Comparison of ENCODE assay signal across 8 mouse cellular contexts in the genomic region with DNA sequence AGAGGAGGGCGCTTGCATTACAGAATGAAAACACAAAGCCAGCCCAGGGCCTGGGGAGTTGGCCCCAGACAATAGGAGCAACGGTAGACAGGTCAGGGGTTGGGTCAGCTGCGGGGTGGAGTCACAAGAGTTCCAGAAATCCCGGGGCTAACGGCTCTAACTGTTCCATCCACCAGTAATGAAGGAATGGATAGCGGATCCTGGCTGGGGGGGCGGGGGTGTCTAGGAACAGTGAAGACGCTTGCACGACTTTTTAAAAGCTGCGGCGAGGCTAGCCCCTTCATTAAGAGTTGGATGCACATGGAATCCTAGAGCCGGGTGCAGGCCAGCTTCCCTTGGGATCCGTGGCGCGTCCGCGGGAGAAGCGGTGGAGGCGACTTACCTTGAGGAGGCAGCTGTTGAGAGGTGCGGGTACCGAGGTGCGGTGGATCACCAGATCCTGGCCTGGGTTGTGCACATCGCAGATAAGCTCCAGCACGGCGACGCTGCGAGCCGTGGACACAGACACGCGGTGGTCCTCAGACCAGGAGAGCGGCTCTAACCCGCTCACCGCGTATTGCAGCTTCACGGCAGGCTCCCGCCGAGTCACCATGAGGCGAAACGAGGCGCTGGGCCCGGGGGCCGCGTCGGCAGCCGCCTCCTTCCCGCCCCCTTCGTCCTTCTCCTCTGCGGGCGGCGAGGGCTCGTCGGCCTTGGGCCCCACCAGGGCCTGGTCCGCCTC. TPM values are rescaled to one million over a fixed set of nuclear protein-coding genes. Genes with fewer than 3 reads are reported as not detected.
A peak's percentile ranks its signal among the peaks of the same experiment; 100 is the strongest.
DNase-seq lines count a peak whose midpoint lies in the region; ATAC-seq and TF ChIP-seq lines count a peak whose summit lies in the region.

No protein-coding gene starts in this region.

- peak overlapping the region; percentile 100 for H3K4me3 ChIP-seq in G1E (ENCODE audit: low read depth, low read length)
- H3K4me3 ChIP-seq in erythroblast, embryonic 14.5 days (replicated peaks): peak overlapping the region; percentile 86
- H3K4me3 ChIP-seq in intestine, embryonic 15.5 days (replicated peaks): peak overlapping the region; percentile 91
- H3K4me3 ChIP-seq in lung, embryonic 16.5 days (ENCODE audit: low read length): peak overlapping the region; percentile 86
- H3K4me3 ChIP-seq in small intestine, adult 2 months (ENCODE audit: low read depth, low read length): peak overlapping the region; percentile 84

- WGBS in intestine, embryonic 15.5 days: under 1% methylated on average over 53 of the region's 53 CpGs
- WGBS in lung, embryonic 16.5 days: under 1% methylated on average over 52 of the region's 53 CpGs
- WGBS in small intestine, adult 2 months: under 1% methylated on average over 53 of the region's 53 CpGs

- peak; percentile 31; the same call in 1 of the 2 replicates for ATAC-seq in G1E (ENCODE audit: extremely low read depth, insufficient number of reproducible peaks, low FRiP score, poor library complexity, severe bottlenecking)
- ATAC-seq in intestine, embryonic 15.5 days: peak; percentile 47
- peak; percentile 38; the same call in 1 of the 2 replicates for ATAC-seq in lung, embryonic 16.5 days (ENCODE audit: low read depth)

- TF ChIP-seq POLR2A in small intestine, adult 2 months (IDR thresholded peaks at IDR 0.05; ENCODE audit: low read depth, low read length): no peak

- no peaks in the 10 kb centered on the region for H3K27me3 ChIP-seq in G1E (ENCODE audit: insufficient read depth, low read length)
- H3K27me3 ChIP-seq in erythroblast, embryonic 14.5 days (ENCODE audit: control insufficient read depth): no peaks in the 10 kb centered on the region
- no peaks in the 10 kb centered on the region for H3K27me3 ChIP-seq in intestine, embryonic 15.5 days (replicated peaks)
- H3K27me3 ChIP-seq in lung, embryonic 16.5 days (ENCODE audit: control insufficient read depth, insufficient read depth, low read depth, low read length): no peaks in the 10 kb centered on the region
- H3K27me3 ChIP-seq in small intestine, adult 2 months (ENCODE audit: control insufficient read depth, insufficient read depth, low read length): no peaks in the 10 kb centered on the region

- peak overlapping the region; percentile 74 for H3K4me2 ChIP-seq in intestine, embryonic 15.5 days (replicated peaks)
- peak overlapping the region; percentile 86 for H3K4me2 ChIP-seq in lung, embryonic 16.5 days (ENCODE audit: low read depth, low read length)

- H3K9me3 ChIP-seq in G1E (replicated peaks): no peaks in the 10 kb centered on the region
- H3K9me3 ChIP-seq in erythroblast, embryonic 14.5 days (ENCODE audit: control insufficient read depth, low read length): no peaks in the 10 kb centered on the region
- no peaks in the 10 kb centered on the region for H3K9me3 ChIP-seq in intestine, embryonic 15.5 days
- no peaks in the 10 kb centered on the region for H3K9me3 ChIP-seq in lung, embryonic 16.5 days (ENCODE audit: control insufficient read depth, low read length)

- H3K4me1 ChIP-seq in G1E (ENCODE audit: insufficient read depth, low read depth, low read length): peaks cover 40% of the 10 kb centered on the region
- peaks cover 43% of the 10 kb centered on the region for H3K4me1 ChIP-seq in erythroblast, embryonic 14.5 days (ENCODE audit: control insufficient read depth)
- peaks cover 11% of the 10 kb centered on the region for H3K4me1 ChIP-seq in intestine, embryonic 15.5 days (replicated peaks)
- H3K4me1 ChIP-seq in lung, embryonic 16.5 days (replicated peaks; ENCODE audit: control insufficient read depth, insufficient read depth, low read length): peaks cover 28% of the 10 kb centered on the region
- H3K4me1 ChIP-seq in small intestine, adult 2 months (ENCODE audit: control insufficient read depth, insufficient read depth, insufficient read length, low read length): peaks cover 2% of the 10 kb centered on the region

- peak overlapping the region; percentile 66 for H3K27ac ChIP-seq in intestine, embryonic 15.5 days
- peak overlapping the region; percentile 58 for H3K27ac ChIP-seq in lung, embryonic 16.5 days (ENCODE audit: low read length)
- H3K27ac ChIP-seq in small intestine, adult 2 months (ENCODE audit: insufficient read depth, low read depth, low read length): peak overlapping the region; percentile 90; the same call in 1 of the 2 replicates

- peak; percentile 24 for DNase-seq in layer of hippocampus, adult 11-12 months (ENCODE audit: low spot score)
- DNase-seq in layer of hippocampus, postnatal 10 days (ENCODE audit: low spot score in 2 of 2): no peak
- peak; percentile 28 for DNase-seq in G1E (ENCODE audit: low spot score)
- no peak for DNase-seq in urinary bladder, postnatal 36 days (ENCODE audit: low spot score in 2 of 2)

- peak overlapping the region; percentile 88 for H3K9ac ChIP-seq in intestine, embryonic 15.5 days
- H3K9ac ChIP-seq in lung, embryonic 16.5 days (ENCODE audit: low read length): peak overlapping the region; percentile 89

- peaks cover 48% of the 10 kb centered on the region for H3K36me3 ChIP-seq in G1E (replicated peaks)
- peaks cover 23% of the 10 kb centered on the region for H3K36me3 ChIP-seq in erythroblast, embryonic 14.5 days (ENCODE audit: control insufficient read depth)
- H3K36me3 ChIP-seq in intestine, embryonic 15.5 days: peaks cover 5% of the 10 kb centered on the region; the same call in 1 of the 2 replicates
- peaks cover 5% of the 10 kb centered on the region for H3K36me3 ChIP-seq in lung, embryonic 16.5 days (ENCODE audit: control insufficient read depth, insufficient read depth, low read length)
- peaks cover 5% of the 10 kb centered on the region for H3K36me3 ChIP-seq in small intestine, adult 2 months (ENCODE audit: control insufficient read depth, insufficient read depth, low read length)

- TF ChIP-seq CTCF in G1E (IDR thresholded peaks at IDR 0.05; ENCODE audit: low read depth, low read length): no peak
- no peak for TF ChIP-seq CTCF in small intestine, adult 2 months (IDR thresholded peaks at IDR 0.05; ENCODE audit: extremely low read depth, insufficient read length, insufficient replicate concordance, low read depth, low read length)

RNA-seq across cellular contexts. Expression of a gene that starts 0.5 kb away (rescaled TPM):
- total RNA-seq in layer of hippocampus, postnatal 10 days (2021): 10 to 100 TPM; 40.3 to 46.9 TPM
- total RNA-seq in G1E (2014; fragmentation: Nextera tagmentation) (26.0 and 27.6 TPM in 2 replicates), G1E (2017) (22.0 and 25.0 TPM in 2 replicates)
- polyA plus RNA-seq in G1E (2012): 37.6 and 38.3 TPM in 2 replicates
- 0.41 and 0.79 TPM in 2 replicates for polyA plus RNA-seq in erythroblast, embryonic 14.5 days (2012)
- 10.4 and 10.9 TPM in 2 replicates for polyA plus RNA-seq in intestine, embryonic 15.5 days (2015; fragmentation: Nextera tagmentation; extraction: Ambion mirVana)
- polyA plus RNA-seq in lung, embryonic 16.5 days (2015; fragmentation: Nextera tagmentation; extraction: Ambion mirVana): 11.4 and 13.2 TPM in 2 replicates
- polyA plus RNA-seq in small intestine, adult 2 months (2012; rRNA removed): 2.4 and 4.7 TPM in 2 replicates

RNA-seq across cellular contexts. Expression of a gene that starts 0.5 kb away (rescaled TPM):
- 1 to 10 TPM; 9.1 TPM for total RNA-seq in layer of hippocampus, postnatal 10 days (2021)
- total RNA-seq in G1E (2014; fragmentation: Nextera tagmentation) (8.4 and 17.1 TPM in 2 replicates), G1E (2017) (13.0 and 15.9 TPM in 2 replicates)
- polyA plus RNA-seq in G1E (2012): 5.0 and 5.2 TPM in 2 replicates
- polyA plus RNA-seq in erythroblast, embryonic 14.5 days (2012): 0.14 and 0.25 TPM in 2 replicates
- polyA plus RNA-seq in intestine, embryonic 15.5 days (2015; fragmentation: Nextera tagmentation; extraction: Ambion mirVana): 12.1 and 13.6 TPM in 2 replicates
- 13.2 and 15.8 TPM in 2 replicates for polyA plus RNA-seq in lung, embryonic 16.5 days (2015; fragmentation: Nextera tagmentation; extraction: Ambion mirVana)
- polyA plus RNA-seq in small intestine, adult 2 months (2012; rRNA removed): 0.71 and 0.94 TPM in 2 replicates

Comparison
In these comparisons a context has a peak if more than half of its experiments do, and no peak if none do; other contexts are left out.
1. DNase-seq: peak in layer of hippocampus, adult 11-12 months (single experiment) and G1E (single experiment); none in layer of hippocampus, postnatal 10 days (0 of 2) and urinary bladder, postnatal 36 days (0 of 2).
2. Peak in every context shown above with its lines, with median percentiles within 50 percentile points of each other: ATAC-seq, H3K4me3 ChIP-seq and H3K27ac ChIP-seq.